Mouse (Mus musculus): Measurements from ENCODE around the gene Rap1gds1. TPM values are rescaled to one million over a fixed set of nuclear protein-coding genes. Genes with fewer than 3 reads are reported as not detected.

Gene Rap1gds1
- total and polyA plus RNA-seq, 2 experiments from 2014 or later: 32.2 to 47.9 TPM

GRCm38 (mm10) chr3:138897500-138897899 lies 177.5 kb downstream of the Rap1gds1 start:
- Histone ChIP-seq H3K4me3 (ENCODE audit: low read depth, low read length) (no peak overlapping the region), H3K4me2 (ENCODE audit: low read depth, low read length) (no peak overlapping the region), H3K36me3 (replicated peaks; ENCODE audit: control insufficient read depth, insufficient read depth, low read length) (0 out of 2 replicates have a peak, but pooled peaks cover 3% of the 10 kb centered on the region), H3K27ac (ENCODE audit: low read depth) (no peak overlapping the region), H3K9ac (replicated peaks; ENCODE audit: low read depth, low read length) (no peak overlapping the region), H3K9me3 (replicated peaks; ENCODE audit: control insufficient read depth, low read length) (no peaks in the 10 kb centered on the region), H3K27me3 (ENCODE audit: control insufficient read depth, insufficient read depth, low read length) (no peaks in the 10 kb centered on the region), H3K4me1 (ENCODE audit: control insufficient read depth, insufficient read depth) (0 out of 2 replicates have a peak, but pooled peaks cover 8% of the 10 kb centered on the region)
- no peak for DNase-seq (ENCODE audit: low spot score)
- ATAC-seq (ENCODE audit: insufficient read depth, low read depth): no peak
- WGBS: 78% methylated on average over 11 of the region's 11 CpGs
- TF ChIP-seq EP300 (IDR thresholded peaks at IDR 0.05; ENCODE audit: low read depth): no peak
- TF ChIP-seq CTCF (IDR thresholded peaks at IDR 0.05; ENCODE audit: low read depth): no peak

GRCm38 (mm10) chr3:138893520-138893919 lies 181.5 kb downstream of the Rap1gds1 start:
- no peak for DNase-seq (ENCODE audit: low spot score)
- H3K27ac ChIP-seq (ENCODE audit: low read depth): no peak overlapping the region
- no peak for ATAC-seq (ENCODE audit: insufficient read depth, low read depth)
- H3K4me1 ChIP-seq (ENCODE audit: control insufficient read depth, insufficient read depth): peaks cover 13% of the 10 kb centered on the region; the same call in 1 of the 2 replicates
- H3K36me3 ChIP-seq (replicated peaks; ENCODE audit: control insufficient read depth, insufficient read depth, low read length): 0 out of 2 replicates have a peak, but pooled peaks cover 2% of the 10 kb centered on the region
- H3K9me3 ChIP-seq (replicated peaks; ENCODE audit: control insufficient read depth, low read length): no peaks in the 10 kb centered on the region
- TF ChIP-seq CTCF (IDR thresholded peaks at IDR 0.05; ENCODE audit: low read depth) (no peak), EP300 (IDR thresholded peaks at IDR 0.05; ENCODE audit: low read depth) (no peak)
- 37% methylated on average over 5 of the region's 5 CpGs for WGBS
- H3K4me3 ChIP-seq (ENCODE audit: low read depth, low read length): no peak overlapping the region
- H3K4me2 ChIP-seq (ENCODE audit: low read depth, low read length): no peak overlapping the region
- no peak overlapping the region for H3K9ac ChIP-seq (replicated peaks; ENCODE audit: low read depth, low read length)
- no peaks in the 10 kb centered on the region for H3K27me3 ChIP-seq (ENCODE audit: control insufficient read depth, insufficient read depth, low read length)

- no peak for ATAC-seq (ENCODE audit: insufficient read depth, low read depth)
- no peaks in the 10 kb centered on the region for H3K36me3 ChIP-seq (replicated peaks; ENCODE audit: control insufficient read depth, insufficient read depth, low read length)
- 54% methylated on average over 10 of the region's 10 CpGs for WGBS
These were observed 185.2 kb downstream of the Rap1gds1 start for GRCm38 (mm10) chr3:138889769-138890295.

GRCm38 (mm10) chr3:138889214-138889613 lies 185.8 kb downstream of the Rap1gds1 start:
- peak overlapping the region; percentile 20; the same call in 1 of the 2 replicates for H3K4me2 ChIP-seq (ENCODE audit: low read depth, low read length)
- DNase-seq (ENCODE audit: low spot score): no peak
- ATAC-seq (ENCODE audit: insufficient read depth, low read depth): no peak
- H3K9me3 ChIP-seq (replicated peaks; ENCODE audit: control insufficient read depth, low read length): no peaks in the 10 kb centered on the region
- H3K36me3 ChIP-seq (replicated peaks; ENCODE audit: control insufficient read depth, insufficient read depth, low read length): no peaks in the 10 kb centered on the region
- no peaks in the 10 kb centered on the region for H3K27me3 ChIP-seq (ENCODE audit: control insufficient read depth, insufficient read depth, low read length)
- peaks cover 13% of the 10 kb centered on the region; the same call in 1 of the 2 replicates for H3K4me1 ChIP-seq (ENCODE audit: control insufficient read depth, insufficient read depth)
- TF ChIP-seq EP300 (IDR thresholded peaks at IDR 0.05; ENCODE audit: low read depth): no peak
- TF ChIP-seq CTCF (IDR thresholded peaks at IDR 0.05; ENCODE audit: low read depth): no peak
- 31% methylated on average over 4 of the region's 4 CpGs for WGBS
- H3K4me3 ChIP-seq (ENCODE audit: low read depth, low read length): no peak overlapping the region
- H3K27ac ChIP-seq (ENCODE audit: low read depth): no peak overlapping the region
- H3K9ac ChIP-seq (replicated peaks; ENCODE audit: low read depth, low read length): no peak overlapping the region

More at GRCm38 (mm10) chr3:138889769-138890295, 185.2 kb downstream of the Rap1gds1 start:
- no peak for DNase-seq (ENCODE audit: low spot score)
- Histone ChIP-seq H3K4me1 (ENCODE audit: control insufficient read depth, insufficient read depth) (peaks cover 13% of the 10 kb centered on the region; the same call in 1 of the 2 replicates), H3K9me3 (replicated peaks; ENCODE audit: control insufficient read depth, low read length) (no peaks in the 10 kb centered on the region), H3K27ac (ENCODE audit: low read depth) (no peak overlapping the region), H3K9ac (replicated peaks; ENCODE audit: low read depth, low read length) (no peak overlapping the region), H3K4me2 (ENCODE audit: low read depth, low read length) (no peak overlapping the region), H3K27me3 (ENCODE audit: control insufficient read depth, insufficient read depth, low read length) (no peaks in the 10 kb centered on the region), H3K4me3 (ENCODE audit: low read depth, low read length) (no peak overlapping the region)
- TF ChIP-seq EP300 (IDR thresholded peaks at IDR 0.05; ENCODE audit: low read depth) (no peak), CTCF (IDR thresholded peaks at IDR 0.05; ENCODE audit: low read depth) (no peak)

- ATAC-seq (ENCODE audit: insufficient read depth, low read depth) (no peak), DNase-seq (ENCODE audit: low spot score) (no peak)
- no peaks in the 10 kb centered on the region for H3K27me3 ChIP-seq (ENCODE audit: control insufficient read depth, insufficient read depth, low read length)
- no peak for TF ChIP-seq EP300 (IDR thresholded peaks at IDR 0.05; ENCODE audit: low read depth)
- no peak for TF ChIP-seq CTCF (IDR thresholded peaks at IDR 0.05; ENCODE audit: low read depth)
- no peak overlapping the region for H3K27ac ChIP-seq (ENCODE audit: low read depth)
- 78% methylated on average over 5 of the region's 5 CpGs for WGBS
- H3K4me1 ChIP-seq (ENCODE audit: control insufficient read depth, insufficient read depth): peaks cover 16% of the 10 kb centered on the region; the same call in 1 of the 2 replicates
- no peak overlapping the region for H3K4me3 ChIP-seq (ENCODE audit: low read depth, low read length)
- H3K9ac ChIP-seq (replicated peaks; ENCODE audit: low read depth, low read length): no peak overlapping the region
- no peaks in the 10 kb centered on the region for H3K9me3 ChIP-seq (replicated peaks; ENCODE audit: control insufficient read depth, low read length)
- no peaks in the 10 kb centered on the region for H3K36me3 ChIP-seq (replicated peaks; ENCODE audit: control insufficient read depth, insufficient read depth, low read length)
- H3K4me2 ChIP-seq (ENCODE audit: low read depth, low read length): no peak overlapping the region
These were observed 188.9 kb downstream of the Rap1gds1 start for GRCm38 (mm10) chr3:138886121-138886520.
